9 mouse cellular contexts compared by ENCODE assay signal in the genomic region with DNA sequence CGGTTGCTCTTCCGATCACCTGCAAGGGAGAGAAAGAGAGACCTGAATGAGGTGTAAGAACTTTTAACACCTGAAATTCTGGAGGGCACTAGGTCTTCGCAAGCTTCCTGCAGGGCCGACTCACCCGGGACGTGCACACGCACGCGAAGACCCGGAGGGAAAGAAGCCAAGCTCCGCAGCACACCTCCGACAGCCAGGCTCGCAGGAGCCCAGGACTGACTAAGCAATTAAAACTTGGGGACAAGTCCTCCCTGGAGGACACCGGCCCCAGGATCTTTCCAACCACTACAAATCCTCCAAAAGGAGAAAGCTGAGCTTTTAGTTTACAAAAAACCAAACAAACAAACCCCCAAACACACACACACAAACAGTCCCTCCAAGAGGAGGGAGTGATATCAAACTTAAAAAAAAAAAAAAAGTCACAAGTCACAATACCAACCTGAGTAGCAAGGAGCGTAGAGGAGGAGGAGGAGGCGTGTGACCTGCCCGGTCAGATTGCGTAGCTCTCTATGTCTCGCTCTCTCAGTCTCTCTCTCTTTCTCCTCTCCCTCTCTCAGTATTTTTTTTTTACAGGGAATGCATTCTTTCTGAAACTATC. TPM values are rescaled to one million over a fixed set of nuclear protein-coding genes. Genes with fewer than 3 reads are reported as not detected.
DNase-seq lines count a peak whose midpoint lies in the region; ATAC-seq and TF ChIP-seq lines count a peak whose summit lies in the region.
"Had no signal": no experiment of that assay in that cellular context is flagged by ENCODE, and none has a peak within 500 bp of the region (broad histone marks: within the 10 kb centered on the region; RNA-seq: fewer than 3 reads in every experiment).

No protein-coding gene starts in this region.

- no peak overlapping the region for H3K9ac ChIP-seq in hindbrain, postnatal 0 days (replicated peaks; ENCODE audit: low read length)

- peak overlapping the region; percentile 66 for H3K27ac ChIP-seq in kidney, adult 2 months (ENCODE audit: insufficient read depth, low read depth, low read length)
- no peak overlapping the region for H3K27ac ChIP-seq in bone marrow, adult 2 months (ENCODE audit: control insufficient read depth, insufficient read depth, low read depth, low read length, poor library complexity)
- H3K27ac ChIP-seq in hindbrain, postnatal 0 days = no peak overlapping the region

- H3K9me3 ChIP-seq in hindbrain, postnatal 0 days (ENCODE audit: low read length) = no peaks in the 10 kb centered on the region

- H3K36me3 ChIP-seq in kidney, adult 2 months (ENCODE audit: control insufficient read depth, insufficient read depth, low read length) = no peaks in the 10 kb centered on the region
- no peaks in the 10 kb centered on the region for H3K36me3 ChIP-seq in hindbrain, postnatal 0 days (ENCODE audit: insufficient read depth, low read length)

- H3K4me2 ChIP-seq in hindbrain, postnatal 0 days (ENCODE audit: low read depth, low read length) = peak overlapping the region; percentile 65

- ATAC-seq in hindbrain, postnatal 0 days = no peak

- 4% methylated on average over 19 of the region's 19 CpGs for WGBS in kidney, adult 2 months
- under 1% methylated on average over 19 of the region's 19 CpGs for WGBS in bone marrow, adult 2 months
- WGBS in hindbrain, postnatal 0 days = 1% methylated on average over 19 of the region's 19 CpGs

- no peak for TF ChIP-seq CTCF in kidney, adult 2 months (conservative IDR thresholded peaks at IDR 0.05; ENCODE audit: insufficient read depth, insufficient read length, low read depth, low read length)
- TF ChIP-seq CTCF in bone marrow, adult 2 months (IDR thresholded peaks at IDR 0.05; ENCODE audit: control insufficient read depth, insufficient read depth, low read length) = no peak
- no peak for TF ChIP-seq CTCF in hindbrain, postnatal 0 days (IDR thresholded peaks at IDR 0.05; ENCODE audit: low read depth)

- DNase-seq in kidney, adult 2 months = no peak
- no peak for DNase-seq in kidney, adult 8-10 months
- no peak for DNase-seq in hindbrain, postnatal 0 days (ENCODE audit: low spot score)
- DNase-seq in neural tube, embryonic 10.5 days (ENCODE audit: extremely low spot score, low spot score) = peak; percentile 42
- no peak for DNase-seq in right cerebral cortex, adult 2 months (ENCODE audit: low spot score in 2 of 2)
- no peak for DNase-seq in ovary, postnatal 10 days (ENCODE audit: low spot score)
- DNase-seq in kidney, adult 9 months = no peak

- H3K4me3 ChIP-seq in kidney, adult 2 months (ENCODE audit: insufficient read depth, low read depth, low read length) = peak overlapping the region; percentile 48
- H3K4me3 ChIP-seq in bone marrow, adult 2 months (replicated peaks; ENCODE audit: control insufficient read depth, low read depth, low read length) = peak overlapping the region; percentile 47
- peak overlapping the region; percentile 41 for H3K4me3 ChIP-seq in hindbrain, postnatal 0 days (ENCODE audit: low read length)

- peaks cover 3% of the 10 kb centered on the region for H3K27me3 ChIP-seq in kidney, adult 2 months (replicated peaks; ENCODE audit: control insufficient read depth, insufficient read depth, low read length)
- H3K27me3 ChIP-seq in hindbrain, postnatal 0 days (ENCODE audit: insufficient read depth, low read length) = peaks cover 38% of the 10 kb centered on the region; the same call in 1 of the 2 replicates

- TF ChIP-seq POLR2A in kidney, adult 2 months (IDR thresholded peaks at IDR 0.05; ENCODE audit: low read depth, low read length) = no peak
- no peak for TF ChIP-seq POLR2A in bone marrow, adult 2 months (IDR thresholded peaks at IDR 0.05; ENCODE audit: borderline replicate concordance, control insufficient read depth, low read depth, low read length)

- H3K4me1 ChIP-seq in kidney, adult 2 months (ENCODE audit: control insufficient read depth, insufficient read depth, low read length) = no peaks in the 10 kb centered on the region
- no peaks in the 10 kb centered on the region; the same call in 1 of the 2 replicates for H3K4me1 ChIP-seq in bone marrow, adult 2 months (ENCODE audit: control insufficient read depth, insufficient read depth, low read length)
- H3K4me1 ChIP-seq in hindbrain, postnatal 0 days (ENCODE audit: insufficient read depth, low read length) = no peaks in the 10 kb centered on the region

RNA-seq across cellular contexts. Expression of gene 4930412O13Rik, which starts 3.0 kb away (rescaled TPM):
- 0.39 and 1.4 TPM in 2 replicates for polyA plus RNA-seq in kidney, adult 2 months (2012; rRNA removed)
- not detected in 2 replicates for polyA plus RNA-seq in bone marrow, adult 2 months (2011; ENCODE audit: insufficient read depth, insufficient read length, low replicate concordance, missing spikeins)
- not detected in 2 replicates for total RNA-seq in hindbrain, postnatal 0 days (2014; rRNA removed)
- 0.57 and 0.75 TPM in 2 replicates for polyA plus RNA-seq in hindbrain, postnatal 0 days (2015; fragmentation: Nextera tagmentation; extraction: Ambion mirVana)
- total RNA-seq: neutrophil, adult 5-6 weeks had no signal

RNA-seq across cellular contexts. Expression of gene 9230102O04Rik, which starts 11.3 kb away (rescaled TPM):
- polyA plus RNA-seq in kidney, adult 2 months (2012; rRNA removed) = 1.6 and 2.8 TPM in 2 replicates
- polyA plus RNA-seq in bone marrow, adult 2 months (2011; ENCODE audit: insufficient read depth, insufficient read length, low replicate concordance, missing spikeins) = not detected in 2 replicates
- total RNA-seq in hindbrain, postnatal 0 days (2014; rRNA removed) = 1.5 TPM in 1 of 2 replicates, not detected in the other
- polyA plus RNA-seq in hindbrain, postnatal 0 days (2015; fragmentation: Nextera tagmentation; extraction: Ambion mirVana) = 0.76 and 1.0 TPM in 2 replicates
- total RNA-seq: neutrophil, adult 5-6 weeks had no signal

RNA-seq across cellular contexts. Expression of gene Gata3, which starts 11.8 kb away (rescaled TPM):
- 14.9 and 15.4 TPM in 2 replicates for polyA plus RNA-seq in kidney, adult 2 months (2012; rRNA removed)
- polyA plus RNA-seq in bone marrow, adult 2 months (2011; ENCODE audit: insufficient read depth, insufficient read length, low replicate concordance, missing spikeins) = 1.7 and 6.1 TPM in 2 replicates
- 2.3 and 3.5 TPM in 2 replicates for total RNA-seq in hindbrain, postnatal 0 days (2014; rRNA removed)
- polyA plus RNA-seq in hindbrain, postnatal 0 days (2015; fragmentation: Nextera tagmentation; extraction: Ambion mirVana) = 17.6 and 20.5 TPM in 2 replicates
